Mouse (Mus musculus): ENCODE data around the gene Ugcg. TPM values are rescaled to one million over a fixed set of nuclear protein-coding genes. Genes with fewer than 3 reads are reported as not detected.
A peak's percentile ranks its signal among the peaks of the same experiment; 100 is the strongest.

Gene Ugcg
- polyA plus RNA-seq, 1 experiment from 2014 or later, result 8.4 TPM

DNA sequence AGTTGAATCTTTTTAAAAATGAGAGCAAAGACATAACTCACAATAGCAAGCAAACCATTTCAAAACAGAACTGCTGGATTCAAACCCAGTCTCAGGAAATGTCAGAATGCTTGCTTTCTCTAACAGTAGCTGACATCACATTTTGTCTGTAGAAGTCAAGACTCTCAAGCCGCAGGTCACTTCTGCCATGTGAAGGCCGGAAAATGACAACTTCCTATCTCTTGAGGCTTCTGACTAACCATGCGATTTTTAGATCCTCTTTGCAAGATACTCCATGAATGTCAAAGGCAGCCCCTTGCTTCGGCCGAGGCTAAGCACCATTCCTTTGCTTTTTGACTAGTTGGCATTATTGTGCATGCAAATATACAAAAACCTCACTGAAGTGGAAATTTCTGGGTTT, 76.6 kb downstream of the Ugcg start:
- peaks cover 19% of the 10 kb centered on the region for H3K4me1 ChIP-seq (ENCODE audit: insufficient read depth)
- no peaks in the 10 kb centered on the region for H3K27me3 ChIP-seq (ENCODE audit: insufficient read depth, low read length)
- no peak overlapping the region for H3K4me3 ChIP-seq (ENCODE audit: low read depth, low read length)
- peaks cover 6% of the 10 kb centered on the region; the same call in 1 of the 2 replicates for H3K9me3 ChIP-seq (ENCODE audit: low read length)
- H3K9ac ChIP-seq (replicated peaks), result no peak overlapping the region
- H3K27ac ChIP-seq (ENCODE audit: low read depth), result 0 out of 2 replicates have a peak overlapping the region, but pooled peaks have one; percentile 1
- no peaks in the 10 kb centered on the region for H3K36me3 ChIP-seq (replicated peaks; ENCODE audit: insufficient read depth, low read length)
- no peak for ATAC-seq
- TF ChIP-seq EP300 (IDR thresholded peaks at IDR 0.05; ENCODE audit: low read depth) (no peak), CTCF (IDR thresholded peaks at IDR 0.05; ENCODE audit: low read depth) (no peak)
- DNase-seq, result no peak
- no peak overlapping the region for H3K4me2 ChIP-seq (ENCODE audit: low read depth, low read length)
- 43% methylated on average over 5 of the region's 5 CpGs for WGBS (ENCODE audit: insufficient replicate concordance)

Other genes with a start within 250 kb of the Ugcg start
- 0.06 TPM in 1 of 2 replicates, not detected in the other for gene Zkscan16, start 245.6 kb upstream of the Ugcg start, polyA plus RNA-seq (2015; fragmentation: Nextera tagmentation; extraction: Ambion mirVana)
- gene Ptgr1, start 202.1 kb upstream of the Ugcg start, polyA plus RNA-seq (2015; fragmentation: Nextera tagmentation; extraction: Ambion mirVana), result 6.4 and 6.8 TPM in 2 replicates
- gene Dnajc25, start 194.2 kb upstream of the Ugcg start, polyA plus RNA-seq (2015; fragmentation: Nextera tagmentation; extraction: Ambion mirVana), result 12.5 and 13.8 TPM in 2 replicates
- gene Gm20503, start 186.0 kb upstream of the Ugcg start, polyA plus RNA-seq (2015; fragmentation: Nextera tagmentation; extraction: Ambion mirVana), result 17.6 and 17.7 TPM in 2 replicates
- 16.0 and 16.2 TPM in 2 replicates for gene Gng10, start 154.2 kb upstream of the Ugcg start, polyA plus RNA-seq (2015; fragmentation: Nextera tagmentation; extraction: Ambion mirVana)
- not detected in 2 replicates for gene AI481877, start 50.3 kb upstream of the Ugcg start, polyA plus RNA-seq (2015; fragmentation: Nextera tagmentation; extraction: Ambion mirVana)
- gene Susd1, start 249.4 kb downstream of the Ugcg start, polyA plus RNA-seq (2015; fragmentation: Nextera tagmentation; extraction: Ambion mirVana), result 7.2 and 7.4 TPM in 2 replicates